Comparison of ENCODE assay signal across 8 mouse cellular contexts in the genomic region with DNA sequence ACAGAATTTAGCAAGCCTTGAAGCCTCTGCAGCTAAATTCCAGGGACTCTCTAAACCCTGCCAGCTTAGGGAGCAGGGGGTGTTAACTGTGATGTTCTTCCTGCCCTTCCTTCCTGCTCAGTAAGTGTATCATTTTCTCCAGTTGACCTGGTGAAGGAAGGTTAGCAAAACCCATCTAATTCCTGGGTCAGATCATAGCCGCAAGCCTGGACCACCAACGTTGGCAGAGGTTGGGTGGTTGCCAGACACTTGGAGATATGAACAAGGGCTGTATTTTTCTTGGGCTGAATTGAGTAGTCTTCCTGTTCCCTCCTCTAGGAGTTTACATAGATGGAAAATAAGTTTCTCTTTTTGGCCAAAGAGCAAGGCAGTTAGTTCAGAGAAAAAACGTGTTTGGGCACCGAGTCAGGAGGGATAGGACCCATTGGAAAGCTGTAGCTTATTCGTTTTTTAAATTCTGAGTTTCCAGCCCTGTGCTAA.
DNase-seq lines count a peak whose midpoint lies in the region; ATAC-seq and TF ChIP-seq lines count a peak whose summit lies in the region.

No protein-coding gene starts in this region.

- H3K4me1 ChIP-seq in lung, embryonic 14.5 days (ENCODE audit: insufficient read depth), result peaks cover 7% of the 10 kb centered on the region
- H3K4me1 ChIP-seq in lung, adult 2 months (ENCODE audit: control insufficient read depth, insufficient read depth, low read length), result no peaks in the 10 kb centered on the region

- no peaks in the 10 kb centered on the region for H3K27me3 ChIP-seq in lung, embryonic 14.5 days (ENCODE audit: insufficient read depth, low read length)

- no peaks in the 10 kb centered on the region for H3K36me3 ChIP-seq in lung, embryonic 14.5 days (ENCODE audit: insufficient read depth)

- no peaks in the 10 kb centered on the region for H3K9me3 ChIP-seq in lung, embryonic 14.5 days (ENCODE audit: low read depth, low read length)

- peak; percentile 87 for ATAC-seq in lung, embryonic 14.5 days (ENCODE audit: insufficient read depth)

- H3K9ac ChIP-seq in lung, embryonic 14.5 days, result no peak overlapping the region

- no peak for TF ChIP-seq CTCF in lung, embryonic 14.5 days (IDR thresholded peaks at IDR 0.05; ENCODE audit: low read depth)
- TF ChIP-seq CTCF in lung, adult 2 months (IDR thresholded peaks at IDR 0.05; ENCODE audit: insufficient read depth, low read length), result no peak

- peak overlapping the region; percentile 43; the same call in 1 of the 2 replicates for H3K4me2 ChIP-seq in lung, embryonic 14.5 days

- no peak for TF ChIP-seq POLR2A in lung, adult 2 months (IDR thresholded peaks at IDR 0.05; ENCODE audit: borderline replicate concordance, extremely low read depth, low read depth, low read length)

- peak overlapping the region; percentile 61 for H3K27ac ChIP-seq in lung, embryonic 14.5 days (ENCODE audit: low read depth)

- H3K4me3 ChIP-seq in lung, embryonic 14.5 days (ENCODE audit: low read depth, low read length), result no peak overlapping the region
- H3K4me3 ChIP-seq in lung, adult 2 months (replicated peaks; ENCODE audit: extremely low read depth, low read depth, low read length), result no peak overlapping the region

- 6% methylated on average over 5 of the region's 5 CpGs for WGBS in lung, embryonic 14.5 days
- 13% methylated on average over 5 of the region's 5 CpGs for WGBS in lung, adult 2 months

- peak; percentile 23 for DNase-seq in adrenal gland, postnatal 10 days
- no peak for DNase-seq in adrenal gland, postnatal 25 days
- peak; percentile 88 for DNase-seq in lung, embryonic 14.5 days
- no peak for DNase-seq in lung, adult 2 months
- DNase-seq in heart, postnatal 4 days, result peak; percentile 67
- peak; percentile 22 to 51 for DNase-seq in lung, postnatal 4 days
- no peak for DNase-seq in urinary bladder, postnatal 10 days (ENCODE audit: low spot score)
- no peak for DNase-seq in left cerebral cortex, adult 11 months (ENCODE audit: low spot score)

Comparison
In these comparisons a context has a peak if more than half of its experiments do, and no peak if none do; other contexts are left out.
1. DNase-seq: peak in adrenal gland, postnatal 10 days (single experiment), lung, embryonic 14.5 days (single experiment), heart, postnatal 4 days (single experiment) and lung, postnatal 4 days (2 of 2); none in adrenal gland, postnatal 25 days (single experiment), lung, adult 2 months (single experiment), urinary bladder, postnatal 10 days (single experiment) and left cerebral cortex, adult 11 months (single experiment).